Mouse (Mus musculus) heart, postnatal 4 days (tissue): ENCODE measurements around the gene Klhdc7b. TPM values are rescaled to one million over a fixed set of nuclear protein-coding genes. Genes with fewer than 3 reads are reported as not detected.
A peak's percentile ranks its signal among the peaks of the same experiment; 100 is the strongest.

ENCODE experiments used
- DNase-seq: peaks from one replicate; pipeline ENCODE4 v3.0.0; 2021
- total RNA-seq, 2 experiments: library from RNA; stranded (reverse); gene quantifications; 2 replicates each; pipeline ENCODE4 v1.2.3; 2021

Klhdc7b gene
- total RNA-seq, result not detected

DNA sequence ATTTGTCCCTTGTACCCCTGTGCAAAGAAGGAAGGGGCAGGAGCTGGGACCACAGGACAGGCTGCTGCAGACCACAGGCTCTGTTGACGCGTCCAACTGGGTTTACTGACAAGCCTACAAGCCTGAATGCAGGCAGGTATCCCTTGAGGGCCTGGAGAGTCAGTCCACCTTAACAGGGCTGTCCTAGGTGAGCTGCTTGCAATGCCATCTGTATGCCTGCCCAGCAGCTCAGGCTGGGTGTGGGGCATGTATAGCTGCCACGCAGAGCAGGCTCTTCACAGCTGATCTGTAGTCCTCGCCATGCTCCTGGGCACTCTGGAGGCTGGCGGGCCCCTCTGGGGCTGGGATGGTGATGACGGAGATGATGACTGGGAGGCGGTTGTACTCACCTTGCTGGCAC lies at the start of gene Klhdc7b:
TSS of gene Klhdc7b (plus strand) at position 301 of the 400 bp plus-strand sequence.
- no peak for DNase-seq

DNA sequence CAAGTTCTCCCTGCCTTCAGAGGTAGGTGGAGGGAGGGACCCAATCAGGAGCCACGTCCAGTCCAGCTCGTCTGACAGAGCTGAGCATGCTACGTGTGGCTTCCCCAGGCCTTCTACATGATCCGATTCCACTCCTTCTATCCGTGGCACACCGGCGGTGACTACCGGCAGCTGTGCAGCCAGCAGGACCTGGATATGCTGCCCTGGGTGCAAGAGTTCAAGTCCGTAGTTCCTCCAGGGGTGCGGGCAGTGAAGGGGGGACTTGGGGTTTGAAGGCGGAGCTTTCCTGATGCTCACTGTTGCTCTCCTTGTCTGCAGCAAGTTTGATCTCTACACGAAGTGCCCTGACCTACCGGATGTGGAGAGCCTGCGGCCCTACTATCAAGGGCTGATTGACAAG lies 48.3 kb upstream of the Klhdc7b start:
- no peak for DNase-seq

DNA sequence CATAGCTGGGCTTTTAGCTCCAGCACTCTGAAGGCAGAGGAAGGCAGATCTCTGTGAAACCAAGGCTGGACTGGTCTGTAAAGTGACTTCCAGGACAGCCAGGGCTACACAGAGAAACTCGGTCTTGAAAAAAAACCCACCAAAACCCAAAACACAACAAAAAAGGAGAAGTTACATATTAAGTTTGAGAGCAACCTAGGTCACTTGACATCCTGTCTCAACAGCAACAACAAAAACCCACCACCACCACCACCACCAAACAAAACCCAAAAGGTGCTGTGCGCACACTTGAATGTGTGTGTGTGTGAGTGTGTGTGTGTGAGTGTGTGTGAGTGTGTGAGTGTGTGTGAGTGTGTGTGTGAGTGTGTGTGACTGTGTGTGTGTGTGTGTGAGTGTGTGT lies 45.0 kb upstream of the Klhdc7b start:
- DNase-seq, result no peak

DNA sequence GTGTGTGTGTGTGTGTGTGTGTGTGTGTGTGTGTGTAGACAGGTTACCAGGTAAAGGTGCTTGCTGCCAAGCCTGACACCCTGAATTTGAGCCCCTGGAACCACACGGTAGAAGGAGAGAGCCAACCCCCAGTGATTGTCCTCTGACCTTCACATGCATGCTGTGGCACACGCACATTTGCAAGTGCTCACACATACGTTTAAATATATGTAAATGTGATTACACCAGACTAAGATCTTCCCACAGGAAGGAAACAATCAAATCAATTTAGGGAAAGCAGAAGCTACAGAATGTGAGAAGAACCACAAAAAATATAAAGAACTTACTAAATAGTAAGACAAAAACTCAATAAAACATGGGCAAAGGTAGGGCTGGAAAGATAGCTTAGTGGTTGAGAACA lies 44.6 kb upstream of the Klhdc7b start:
- DNase-seq, result no peak

DNA sequence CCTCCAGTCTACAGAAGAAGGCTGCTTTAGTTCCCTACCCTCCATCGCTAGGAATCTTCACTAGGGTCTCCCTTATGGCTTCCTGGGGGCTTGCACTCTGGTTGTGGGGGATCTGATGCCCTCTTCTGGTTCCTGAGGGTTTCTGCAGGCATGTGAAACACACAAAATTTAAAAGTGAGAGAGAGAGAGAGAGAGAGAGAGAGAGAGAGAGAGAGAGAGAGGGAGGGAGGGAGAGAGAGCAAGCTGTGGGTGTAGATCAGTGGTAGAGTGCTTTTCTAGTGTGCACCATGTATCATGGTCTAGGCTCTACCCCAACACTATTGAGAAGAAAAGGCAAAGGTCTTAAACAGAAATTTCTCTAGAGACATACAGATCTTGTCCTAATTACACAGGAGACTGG lies 43.0 kb upstream of the Klhdc7b start:
- no peak for DNase-seq

DNA sequence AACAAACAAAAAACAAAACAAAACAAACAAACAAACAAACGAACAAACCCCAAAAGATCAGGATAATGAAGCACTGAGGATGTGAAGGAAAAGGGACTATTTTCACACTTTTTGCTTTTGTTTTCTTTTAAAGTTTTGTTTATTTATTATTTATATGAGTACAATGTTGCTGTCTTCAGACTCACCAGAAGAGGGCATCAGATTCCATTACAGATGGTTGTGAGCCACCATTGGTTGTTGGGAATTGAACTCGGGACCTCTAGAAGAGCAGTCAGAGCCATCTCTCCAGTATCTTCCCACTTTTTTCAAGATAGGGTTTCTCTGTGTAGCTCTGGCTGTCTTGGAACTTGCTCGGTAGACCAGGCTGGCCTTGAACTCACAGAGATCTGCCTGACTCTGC lies 41.4 kb upstream of the Klhdc7b start:
- no peak for DNase-seq

DNA sequence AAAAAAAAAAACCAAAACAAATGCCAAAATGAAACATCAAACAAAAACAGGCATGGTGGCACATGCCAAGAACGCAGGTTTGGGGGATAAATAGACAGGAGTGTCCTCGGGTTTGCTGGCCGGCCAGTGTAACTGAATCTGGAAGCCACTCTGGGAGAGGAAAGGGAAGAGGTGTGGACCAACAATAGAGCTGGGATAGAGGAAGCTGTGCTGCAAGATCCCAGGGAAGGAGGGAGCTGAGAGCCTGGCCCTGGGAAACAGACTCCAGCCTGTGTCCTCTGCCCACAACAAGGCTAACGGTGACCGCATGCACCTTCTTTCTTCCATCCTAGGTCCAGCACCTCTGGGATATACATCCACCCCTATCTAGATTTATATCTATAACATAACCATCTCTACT lies 34.3 kb upstream of the Klhdc7b start:
- no peak for DNase-seq

DNA sequence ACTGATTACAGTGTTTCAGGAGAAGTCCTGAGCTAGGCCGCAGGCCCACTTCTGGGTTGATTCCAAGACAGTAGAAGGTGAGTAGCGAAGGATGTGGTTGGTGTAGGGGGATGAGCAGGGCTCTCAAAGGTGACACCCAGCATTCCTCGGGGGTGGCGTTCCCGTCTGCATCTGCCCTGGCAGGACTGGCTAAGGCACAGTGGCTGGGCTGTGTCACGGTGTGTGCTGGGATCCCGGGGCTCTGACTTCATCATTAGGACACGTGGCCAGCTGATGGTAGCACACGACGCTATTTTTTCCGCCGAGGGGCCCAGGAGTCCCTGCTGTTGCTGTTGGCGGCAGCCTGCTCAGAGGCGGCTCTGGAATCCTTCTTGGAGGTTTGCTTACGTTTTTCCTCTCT lies 33.4 kb upstream of the Klhdc7b start:
- no peak for DNase-seq

DNA sequence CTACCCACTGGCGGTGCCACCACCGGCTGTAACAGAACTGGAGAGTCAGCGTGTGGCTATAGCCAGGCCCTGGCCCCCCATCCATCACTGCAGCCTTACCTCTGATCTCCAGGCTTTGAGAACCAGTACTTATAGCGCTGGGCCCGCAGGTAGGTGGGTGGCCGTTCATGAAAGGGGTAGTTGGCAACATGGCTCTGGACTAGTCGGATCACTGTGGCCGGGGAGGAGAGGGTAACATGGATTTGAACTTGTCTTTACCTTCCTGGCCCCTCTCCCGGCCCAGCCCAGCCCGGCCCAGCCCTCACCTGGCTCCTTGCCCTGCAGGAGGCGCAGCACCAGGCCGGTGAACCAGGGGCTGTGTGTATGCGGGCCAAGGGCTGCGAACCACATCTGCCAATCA lies 32.7 kb upstream of the Klhdc7b start:
- DNase-seq, result no peak

DNA sequence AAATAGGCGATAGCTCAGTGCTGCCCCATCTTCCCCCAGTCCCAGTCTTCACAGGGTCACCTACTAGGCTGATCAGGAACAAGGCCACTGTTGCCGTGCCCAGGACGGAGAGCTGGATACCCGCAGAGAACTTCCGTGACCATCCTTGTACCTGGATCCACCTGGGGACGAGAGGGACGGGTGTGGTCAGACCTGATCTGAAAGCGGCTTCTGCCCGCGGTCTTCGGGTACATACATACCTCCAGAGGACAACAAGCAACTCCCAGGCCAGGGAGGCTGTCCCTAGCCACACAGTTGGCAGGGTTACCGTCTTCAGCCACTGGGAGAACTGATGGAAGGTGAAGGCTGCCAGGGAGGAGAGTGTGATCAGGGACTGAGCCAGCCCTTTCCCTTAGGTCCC lies 31.9 kb upstream of the Klhdc7b start:
- no peak for DNase-seq

DNA sequence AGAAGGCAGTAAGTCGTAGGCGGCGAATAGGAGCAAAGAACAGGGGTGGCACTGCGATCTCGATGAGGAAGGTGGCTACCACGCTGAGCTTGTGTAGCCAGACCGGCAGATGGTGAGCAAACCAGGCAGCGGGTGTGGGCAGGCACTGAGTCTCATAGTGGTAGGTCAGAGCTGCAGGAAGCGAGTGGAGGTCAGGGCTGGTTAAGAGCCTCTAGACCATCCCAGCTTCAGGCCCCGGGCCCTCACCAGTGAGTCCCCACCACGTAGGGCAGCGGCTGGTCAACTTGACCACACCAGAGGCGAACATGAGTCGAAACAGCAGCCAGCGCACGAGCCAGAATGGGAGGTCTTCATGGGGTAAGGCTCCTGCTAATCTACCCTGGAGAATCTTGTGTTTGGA lies 30.9 kb upstream of the Klhdc7b start:
- no peak for DNase-seq

DNA sequence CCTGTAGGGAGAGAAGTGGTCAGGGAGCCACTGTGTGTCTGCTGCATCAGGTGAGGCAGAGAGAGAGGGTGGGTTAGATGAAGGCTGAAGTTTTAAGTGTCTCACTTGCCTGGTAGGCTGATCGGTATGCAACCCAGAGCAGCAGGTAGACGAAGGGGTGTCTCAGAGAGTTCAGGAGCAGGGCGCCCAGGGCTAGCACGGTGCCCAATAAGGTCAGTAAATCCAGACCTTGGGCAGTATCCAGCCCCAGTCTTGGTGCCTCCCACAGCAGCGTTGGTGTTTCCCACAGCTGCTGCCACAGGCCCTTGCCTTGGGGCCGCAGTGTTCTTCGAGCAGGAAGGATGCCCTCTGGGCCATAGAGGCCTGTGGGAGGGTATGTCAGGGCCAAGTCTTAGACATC lies 30.3 kb upstream of the Klhdc7b start:
- no peak for DNase-seq

DNA sequence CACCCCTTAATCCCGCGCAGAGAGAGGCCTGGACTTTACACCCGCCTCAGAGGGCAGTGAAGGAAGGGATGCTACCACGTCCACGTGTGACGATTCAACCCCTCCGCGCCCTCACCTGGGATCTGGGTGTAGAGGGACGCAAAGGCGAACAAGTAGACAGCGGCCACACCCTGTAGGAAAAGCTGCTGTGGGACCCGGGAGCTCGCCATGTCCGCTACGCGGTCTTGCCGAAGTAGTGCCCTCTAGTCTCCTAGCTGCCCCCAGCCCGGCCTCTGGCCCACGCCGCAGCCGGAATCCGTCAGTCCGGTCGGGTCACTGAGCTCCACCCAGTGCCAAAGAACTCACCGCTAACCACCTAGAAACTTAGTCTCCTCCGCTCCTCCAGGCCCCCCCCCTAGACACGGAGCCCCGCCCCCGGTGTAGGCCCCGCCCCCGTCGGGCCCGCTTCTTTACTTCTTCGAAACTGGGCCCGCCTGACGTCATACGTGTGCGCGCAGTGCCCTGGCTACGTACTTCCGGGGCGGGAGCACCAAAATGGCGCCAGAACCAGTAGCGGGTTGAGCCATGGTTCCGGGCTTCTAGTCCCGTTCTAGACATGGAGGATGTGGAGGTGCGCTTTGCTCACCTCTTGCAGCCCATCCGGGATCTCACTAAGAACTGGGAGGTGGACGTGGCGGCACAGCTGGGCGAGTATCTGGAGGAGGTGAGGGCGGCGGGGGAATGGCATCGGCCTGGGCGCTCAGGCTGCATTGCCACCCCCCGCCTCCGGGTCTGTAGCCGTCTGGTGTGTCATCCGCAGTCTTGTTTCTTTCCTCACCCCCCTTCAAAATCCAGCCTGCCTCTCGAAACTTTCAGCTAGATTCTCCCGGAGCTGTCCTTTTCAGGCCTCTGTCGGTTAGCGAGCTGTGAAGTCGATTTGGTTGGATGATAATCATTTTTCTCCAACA lies 29.2 kb upstream of the Klhdc7b start, which contains the start of the genes Lmf2 and Ncaph2:
TSS of gene Lmf2 (minus strand) at position 419 of the 947 bp plus-strand sequence.
TSS of gene Ncaph2 (plus strand) at position 479 of the 947 bp plus-strand sequence.
- DNase-seq, result peak; percentile 97

DNA sequence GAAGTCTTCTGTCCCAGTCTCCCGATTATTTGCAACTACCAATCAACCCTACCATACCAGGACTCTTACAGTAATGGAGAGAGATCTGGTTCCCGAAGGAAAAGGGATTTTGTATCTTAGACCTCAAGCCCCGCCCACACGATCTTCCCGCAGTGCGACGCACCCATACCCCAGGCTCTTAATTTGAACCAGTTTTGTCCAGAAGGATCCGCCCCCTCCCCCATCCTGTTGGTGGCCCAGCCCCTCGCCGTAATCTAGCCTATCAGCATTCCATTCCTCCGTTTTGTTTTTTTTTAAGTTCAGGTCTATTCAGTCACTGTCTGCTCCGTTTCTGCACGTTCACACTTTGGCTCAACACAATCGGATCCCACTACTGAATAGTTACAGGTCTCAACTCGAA lies 28.3 kb upstream of the Klhdc7b start:
- peak; percentile 82 for DNase-seq

DNA sequence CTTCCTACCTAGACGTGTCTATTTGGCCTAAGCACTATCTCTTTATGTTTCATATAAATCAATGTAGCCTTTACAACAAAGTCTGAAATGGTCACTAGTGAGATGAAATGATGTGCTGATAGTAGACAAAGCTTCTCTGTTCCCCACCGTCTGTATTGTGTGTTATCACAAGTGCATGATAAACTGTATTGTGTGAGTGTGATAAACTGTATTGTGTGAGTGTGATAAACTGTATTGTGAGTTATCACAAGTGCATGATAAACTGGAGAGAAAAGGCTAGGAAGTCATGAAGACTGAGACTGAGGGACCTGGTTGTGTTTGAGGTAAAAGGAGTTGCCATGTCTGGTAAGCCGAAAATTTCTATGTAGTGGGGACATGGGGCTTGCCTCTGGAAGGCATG lies 25.9 kb upstream of the Klhdc7b start:
- DNase-seq, result no peak

DNA sequence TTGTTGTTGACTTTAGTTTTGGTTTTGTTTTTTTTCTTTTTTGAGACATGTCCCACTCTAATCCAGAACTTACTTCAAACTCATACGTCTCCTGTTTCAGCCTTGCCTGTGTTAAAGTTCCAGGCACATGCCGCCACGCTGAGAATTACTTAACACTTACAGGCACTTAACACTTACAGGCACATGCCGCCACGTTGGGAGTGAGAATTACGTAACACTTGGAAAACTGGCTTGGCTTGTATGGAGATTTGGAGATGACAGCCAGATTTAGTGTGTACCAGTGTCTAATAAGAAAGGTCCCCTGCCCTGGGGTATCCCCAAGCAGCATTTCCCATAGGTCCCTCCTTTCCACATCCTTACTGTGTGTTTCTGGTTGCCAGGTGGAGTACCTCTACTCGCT lies 21.7 kb upstream of the Klhdc7b start:
- DNase-seq, result no peak

DNA sequence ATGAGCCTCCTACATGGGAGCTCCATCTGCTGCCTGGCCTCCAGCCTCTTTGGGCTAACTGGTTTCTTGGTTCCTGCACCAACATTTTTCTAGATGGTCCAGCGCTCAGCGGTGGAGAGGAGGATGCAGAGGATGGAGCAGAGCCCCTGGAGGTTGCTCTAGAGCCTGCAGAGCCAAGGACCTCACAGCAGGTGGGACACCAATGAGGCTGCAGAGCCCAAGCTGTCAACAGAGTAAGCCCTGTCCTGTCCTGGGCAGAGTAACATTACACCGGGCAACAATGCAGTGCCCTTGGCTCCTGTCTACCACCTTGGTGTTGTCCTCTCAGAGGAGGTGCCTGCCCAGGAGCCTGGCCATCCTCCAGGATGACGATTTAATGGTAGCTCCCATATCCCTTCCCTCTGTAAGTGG lies 19.6 kb upstream of the Klhdc7b start:
- DNase-seq, result no peak

DNA sequence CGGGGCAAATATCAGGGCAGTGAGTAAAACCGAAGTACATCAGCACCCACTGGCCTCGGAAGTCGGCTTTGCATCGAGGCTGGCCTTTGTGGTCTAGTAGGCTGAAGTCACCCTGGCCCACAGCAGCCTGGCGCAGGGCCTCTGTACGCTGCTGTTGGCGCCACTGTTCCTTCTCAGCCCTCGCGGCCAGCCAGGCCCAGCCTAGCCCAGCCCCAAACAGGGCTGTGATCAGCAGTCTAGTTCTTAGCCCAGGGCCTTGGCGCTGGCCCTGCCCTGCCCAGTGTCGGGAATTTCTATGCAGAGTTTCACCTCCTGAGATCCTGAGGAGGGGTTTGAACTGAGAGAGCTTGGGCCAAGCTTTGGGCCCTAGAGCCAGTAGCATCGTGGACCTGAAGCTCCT lies 12.6 kb upstream of the Klhdc7b start:
- no peak for DNase-seq

DNA sequence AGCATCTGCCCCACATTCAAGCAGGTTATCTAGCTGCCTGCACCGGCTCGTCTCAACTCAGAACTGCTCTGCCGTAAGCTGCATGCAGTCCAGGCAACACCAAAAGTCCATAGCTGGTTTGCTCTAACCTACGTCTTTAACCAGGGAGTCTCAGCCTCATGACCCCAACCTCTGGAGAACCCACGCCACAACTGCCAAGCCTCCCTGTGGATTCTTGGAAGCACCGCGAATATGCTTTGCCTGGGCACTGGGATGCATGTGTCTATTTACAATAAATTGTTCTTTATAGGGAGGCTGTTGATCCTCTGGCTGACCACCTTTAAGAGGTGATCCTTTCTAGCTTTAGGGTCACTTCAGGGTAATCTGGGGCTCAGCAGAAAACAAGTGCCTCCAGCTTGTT lies 12.2 kb upstream of the Klhdc7b start:
- DNase-seq, result no peak

DNA sequence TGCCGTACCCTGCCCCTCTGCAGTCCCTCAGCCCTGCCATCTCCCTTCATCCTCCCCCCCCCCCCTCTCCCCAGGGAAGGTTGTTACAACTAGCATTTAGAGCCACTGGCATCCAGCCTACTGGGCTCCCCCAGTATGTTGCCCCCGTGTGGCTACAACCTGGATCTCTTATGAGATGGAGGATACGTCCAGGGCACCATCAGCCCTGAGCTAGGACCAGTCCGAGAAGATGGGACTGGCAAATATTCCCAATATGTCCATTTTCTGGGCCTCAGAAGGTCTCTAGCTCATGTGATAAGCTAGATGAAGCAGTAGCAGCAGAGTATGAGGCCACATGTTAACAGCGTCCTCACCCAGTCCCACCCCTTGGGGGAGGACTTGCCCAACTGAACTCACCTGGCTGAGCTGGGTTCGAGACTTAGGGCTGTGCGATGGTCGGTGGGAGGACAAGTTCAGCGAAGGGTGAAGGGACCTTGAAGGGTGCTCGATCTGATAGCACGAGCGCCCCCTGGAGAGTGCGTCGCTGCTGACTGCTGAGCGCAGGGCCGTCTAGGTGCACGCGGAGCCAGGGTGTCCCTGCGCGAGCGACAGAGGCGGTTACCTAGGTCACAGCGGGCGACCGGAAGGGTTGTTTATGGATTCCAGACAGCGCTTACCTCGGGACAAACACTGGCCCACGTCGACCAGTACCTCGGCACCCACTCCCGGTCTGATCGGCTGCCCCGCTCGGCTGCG lies 11.5 kb upstream of the Klhdc7b start:
- DNase-seq, result peak; percentile 88

DNA sequence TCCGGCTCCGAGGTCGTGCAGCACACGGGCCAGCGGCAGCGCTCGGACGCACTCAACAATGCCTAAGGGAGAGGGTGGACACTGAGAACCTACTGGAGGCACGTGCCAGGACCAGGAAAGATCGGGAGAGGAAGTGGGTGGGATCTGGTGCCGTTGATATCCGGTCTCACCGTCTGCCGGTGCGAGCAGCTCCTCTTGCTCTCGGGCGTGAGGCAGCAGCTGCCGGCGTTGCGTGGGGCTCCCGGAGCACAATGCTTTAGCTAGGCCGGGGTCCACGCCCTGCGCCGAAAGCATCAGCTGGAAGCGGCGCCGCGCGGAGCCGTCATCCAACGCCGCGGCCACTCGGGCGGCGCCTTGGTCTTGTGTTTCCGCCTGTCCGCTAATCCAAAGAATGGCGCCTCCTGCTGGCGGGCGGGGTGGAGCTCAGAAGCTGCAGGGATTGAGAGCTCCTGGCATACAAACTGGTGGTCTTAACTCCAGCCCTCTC lies 10.9 kb upstream of the Klhdc7b start, which contains the start of gene Sco2:
TSS of gene Sco2 (minus strand) at position 85 of the 487 bp plus-strand sequence.
- DNase-seq, result peak; percentile 98

DNA sequence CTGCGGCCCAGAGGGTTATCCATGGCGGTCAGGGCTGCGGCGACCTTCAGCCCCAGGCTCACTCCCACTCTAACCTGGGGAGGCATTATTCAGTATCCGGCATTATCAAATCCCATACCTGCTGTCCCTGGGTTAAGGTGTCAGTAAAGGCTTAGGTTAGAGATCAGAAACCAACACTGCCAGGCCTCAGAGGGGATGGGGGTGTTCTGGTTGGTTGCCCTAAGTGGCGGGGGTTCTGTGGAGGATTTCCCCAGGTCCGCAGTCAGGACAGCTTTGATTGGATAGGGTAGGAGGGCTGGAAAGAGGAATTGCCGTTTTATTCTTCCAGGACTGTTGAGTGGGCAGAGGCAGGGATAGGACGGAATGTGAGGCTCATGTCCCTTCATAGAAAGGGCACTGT lies 10.4 kb upstream of the Klhdc7b start:
- no peak for DNase-seq

DNA sequence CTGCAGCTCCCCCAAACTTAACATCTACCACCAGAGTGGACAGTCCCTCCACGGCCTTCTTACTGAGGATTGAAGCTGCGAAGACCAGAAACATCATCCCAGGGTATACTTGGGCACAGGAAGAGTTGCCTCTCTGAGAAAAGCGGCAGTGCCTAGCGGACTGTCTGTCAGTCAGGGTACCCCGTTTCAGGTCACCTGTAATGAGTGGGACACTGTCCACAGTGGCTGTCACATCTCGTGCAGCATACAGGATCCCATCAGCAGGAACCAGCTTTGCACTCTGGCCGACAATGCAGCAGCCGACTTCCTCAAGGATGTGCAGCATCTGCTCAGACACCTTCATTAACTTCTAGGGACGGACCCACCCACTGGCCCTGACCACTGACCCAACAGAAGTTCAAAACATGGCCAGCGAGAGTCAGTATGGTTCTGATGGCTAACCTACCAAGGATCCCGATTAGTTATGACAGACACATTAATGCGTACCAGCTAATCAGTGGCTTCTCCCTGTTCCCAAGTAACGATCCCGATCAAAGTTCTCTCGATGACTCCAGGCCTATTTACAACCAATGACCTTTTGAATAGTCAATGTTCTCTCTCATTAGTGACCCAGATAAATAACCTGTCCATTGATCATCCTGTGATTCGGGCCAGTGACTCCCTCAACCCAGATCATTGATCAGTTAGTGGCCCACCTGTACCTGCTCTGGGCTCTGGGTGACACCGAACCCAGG lies 9.7 kb upstream of the Klhdc7b start:
- no peak for DNase-seq
